Mouse (Mus musculus): ENCODE measurements around the gene Fbxl8. TPM values are rescaled to one million over a fixed set of nuclear protein-coding genes. Genes with fewer than 3 reads are reported as not detected.

Fbxl8 gene
- polyA plus RNA-seq, 1 experiment = 10.5 TPM

GRCm38 (mm10) chr8:105235206-105235605 lies 29.2 kb upstream of the Fbxl8 start:
- TF ChIP-seq REST (IDR thresholded peaks at IDR 0.05; ENCODE audit: insufficient read depth, insufficient read length) (no peak), SRF (IDR thresholded peaks at IDR 0.05; ENCODE audit: control insufficient read depth, insufficient read length, low read depth) (no peak), TCF3 (IDR thresholded peaks at IDR 0.05; ENCODE audit: insufficient read length, low read depth) (no peak), TCF12 (IDR thresholded peaks at IDR 0.05; ENCODE audit: insufficient read depth, poor library complexity, severe bottlenecking) (no peak), MAX (IDR thresholded peaks at IDR 0.05; ENCODE audit: low read depth) (no peak), CEBPB (IDR thresholded peaks at IDR 0.05; ENCODE audit: insufficient read depth, poor library complexity, severe bottlenecking) (no peak), POLR2A (IDR thresholded peaks at IDR 0.05; ENCODE audit: insufficient read length, low read depth) (no peak), POLR2AphosphoS2 (IDR thresholded peaks at IDR 0.05; ENCODE audit: insufficient read length, low read depth) (no peak), MYOD1 (IDR thresholded peaks at IDR 0.05; ENCODE audit: control insufficient read depth in 1 of 3, insufficient read length in 2 of 3, low read depth in 2 of 3) (no peak), USF1 (IDR thresholded peaks at IDR 0.05; ENCODE audit: low read depth) (no peak), MYOG (IDR thresholded peaks at IDR 0.05; ENCODE audit: control insufficient read depth in 1 of 3, insufficient read depth in 1 of 3, insufficient read length in 2 of 3, low read depth in 2 of 3) (no peak), E2F4 (IDR thresholded peaks at IDR 0.05; ENCODE audit: insufficient read depth) (no peak)

DNA sequence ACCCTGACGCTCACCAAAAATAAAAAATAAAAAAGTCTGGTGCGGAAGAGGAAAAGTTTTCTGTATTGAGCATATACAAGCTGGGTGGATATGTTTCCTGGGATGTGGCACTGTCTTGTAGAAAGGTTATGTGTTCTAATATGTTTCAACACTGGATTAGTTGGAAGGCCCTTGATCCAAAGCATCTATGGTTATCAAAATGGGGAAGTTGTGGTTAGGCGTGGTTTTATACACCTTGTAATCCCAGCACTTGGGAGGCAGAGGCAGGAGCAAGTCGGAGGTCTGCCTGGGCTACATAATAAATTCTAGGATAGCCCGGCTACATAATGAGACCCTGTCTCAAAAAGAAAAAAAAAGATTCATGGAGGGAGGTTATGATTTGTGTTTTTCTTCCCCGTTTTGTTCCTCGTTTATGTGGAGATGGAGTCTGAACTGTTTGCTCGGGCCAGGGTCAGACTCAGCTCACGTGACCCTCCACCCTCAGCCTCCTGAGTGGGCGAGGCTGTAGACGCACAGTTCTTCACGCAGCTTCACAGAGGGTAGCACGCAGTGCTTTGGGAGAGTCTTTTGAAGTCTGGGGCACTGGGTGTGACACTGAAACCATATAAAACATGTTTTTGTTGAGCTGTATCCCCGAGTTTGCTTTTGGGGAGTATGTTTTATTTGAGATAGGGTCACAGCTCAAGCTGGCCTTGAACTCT lies 26.9 kb upstream of the Fbxl8 start:
- Histone ChIP-seq H3K79me2 (ENCODE audit: control insufficient read depth, insufficient read depth) (no peaks in the 10 kb centered on the region), H3K4me2 (ENCODE audit: low read depth) (no peak overlapping the region), H3K4me3 (no peak overlapping the region), H3K27me3 (ENCODE audit: control insufficient read depth, insufficient read depth, insufficient read length) (no peaks in the 10 kb centered on the region), H3ac (ENCODE audit: control insufficient read depth, insufficient read length) (no peak overlapping the region), H3K36me3 (ENCODE audit: control insufficient read depth, insufficient read depth) (peaks cover 19% of the 10 kb centered on the region)
- TF ChIP-seq TCF3 (IDR thresholded peaks at IDR 0.05; ENCODE audit: insufficient read length, low read depth) = no peak
- TF ChIP-seq SRF (IDR thresholded peaks at IDR 0.05; ENCODE audit: control insufficient read depth, insufficient read length, low read depth) = no peak
- TF ChIP-seq POLR2A (IDR thresholded peaks at IDR 0.05; ENCODE audit: insufficient read length, low read depth) = no peak
- TF ChIP-seq TCF12 (IDR thresholded peaks at IDR 0.05; ENCODE audit: insufficient read depth, poor library complexity, severe bottlenecking) = no peak
- TF ChIP-seq MYOD1 (IDR thresholded peaks at IDR 0.05; ENCODE audit: control insufficient read depth in 1 of 3, insufficient read length in 2 of 3, low read depth in 2 of 3) = no peak
- no peak for TF ChIP-seq USF1 (IDR thresholded peaks at IDR 0.05; ENCODE audit: low read depth)
- TF ChIP-seq POLR2AphosphoS2 (IDR thresholded peaks at IDR 0.05; ENCODE audit: insufficient read length, low read depth) = no peak
- no peak for TF ChIP-seq MAX (IDR thresholded peaks at IDR 0.05; ENCODE audit: low read depth)
- no peak for TF ChIP-seq MYOG (IDR thresholded peaks at IDR 0.05; ENCODE audit: control insufficient read depth in 1 of 3, insufficient read depth in 1 of 3, insufficient read length in 2 of 3, low read depth in 2 of 3)
- TF ChIP-seq E2F4 (IDR thresholded peaks at IDR 0.05; ENCODE audit: insufficient read depth) = no peak
- TF ChIP-seq CEBPB (IDR thresholded peaks at IDR 0.05; ENCODE audit: insufficient read depth, poor library complexity, severe bottlenecking) = no peak
- TF ChIP-seq REST (IDR thresholded peaks at IDR 0.05; ENCODE audit: insufficient read depth, insufficient read length) = no peak

More at GRCm38 (mm10) chr8:105235206-105235605, 29.2 kb upstream of the Fbxl8 start:
- peaks cover 11% of the 10 kb centered on the region for H3K36me3 ChIP-seq (ENCODE audit: control insufficient read depth, insufficient read depth)
- H3ac ChIP-seq (ENCODE audit: control insufficient read depth, insufficient read length) = no peak overlapping the region
- no peaks in the 10 kb centered on the region for H3K27me3 ChIP-seq (ENCODE audit: control insufficient read depth, insufficient read depth, insufficient read length)
- no peak overlapping the region for H3K4me2 ChIP-seq (ENCODE audit: low read depth)
- H3K4me3 ChIP-seq = no peak overlapping the region
- H3K79me2 ChIP-seq (ENCODE audit: control insufficient read depth, insufficient read depth) = peaks cover under 1% of the 10 kb centered on the region

GRCm38 (mm10) chr8:105241016-105241415 lies 23.4 kb upstream of the Fbxl8 start:
- no peak for TF ChIP-seq POLR2AphosphoS2 (IDR thresholded peaks at IDR 0.05; ENCODE audit: insufficient read length, low read depth)
- TF ChIP-seq REST (IDR thresholded peaks at IDR 0.05; ENCODE audit: insufficient read depth, insufficient read length) = no peak
- no peak for TF ChIP-seq CEBPB (IDR thresholded peaks at IDR 0.05; ENCODE audit: insufficient read depth, poor library complexity, severe bottlenecking)
- no peak for TF ChIP-seq POLR2A (IDR thresholded peaks at IDR 0.05; ENCODE audit: insufficient read length, low read depth)
- TF ChIP-seq USF1 (IDR thresholded peaks at IDR 0.05; ENCODE audit: low read depth) = no peak
- TF ChIP-seq MYOG (IDR thresholded peaks at IDR 0.05; ENCODE audit: control insufficient read depth in 1 of 3, insufficient read depth in 1 of 3, insufficient read length in 2 of 3, low read depth in 2 of 3) = no peak
- no peak for TF ChIP-seq TCF12 (IDR thresholded peaks at IDR 0.05; ENCODE audit: insufficient read depth, poor library complexity, severe bottlenecking)
- no peak for TF ChIP-seq MAX (IDR thresholded peaks at IDR 0.05; ENCODE audit: low read depth)
- TF ChIP-seq SRF (IDR thresholded peaks at IDR 0.05; ENCODE audit: control insufficient read depth, insufficient read length, low read depth) = no peak
- TF ChIP-seq MYOD1 (IDR thresholded peaks at IDR 0.05; ENCODE audit: control insufficient read depth in 1 of 3, insufficient read length in 2 of 3, low read depth in 2 of 3) = no peak
- TF ChIP-seq E2F4 (IDR thresholded peaks at IDR 0.05; ENCODE audit: insufficient read depth) = no peak
- TF ChIP-seq TCF3 (IDR thresholded peaks at IDR 0.05; ENCODE audit: insufficient read length, low read depth) = no peak
- Histone ChIP-seq H3ac (ENCODE audit: control insufficient read depth, insufficient read length) (no peak overlapping the region), H3K27me3 (ENCODE audit: control insufficient read depth, insufficient read depth, insufficient read length) (no peaks in the 10 kb centered on the region), H3K36me3 (ENCODE audit: control insufficient read depth, insufficient read depth) (peaks cover 23% of the 10 kb centered on the region), H3K4me3 (no peak overlapping the region), H3K4me2 (ENCODE audit: low read depth) (no peak overlapping the region), H3K79me2 (ENCODE audit: control insufficient read depth, insufficient read depth) (no peaks in the 10 kb centered on the region)

DNA sequence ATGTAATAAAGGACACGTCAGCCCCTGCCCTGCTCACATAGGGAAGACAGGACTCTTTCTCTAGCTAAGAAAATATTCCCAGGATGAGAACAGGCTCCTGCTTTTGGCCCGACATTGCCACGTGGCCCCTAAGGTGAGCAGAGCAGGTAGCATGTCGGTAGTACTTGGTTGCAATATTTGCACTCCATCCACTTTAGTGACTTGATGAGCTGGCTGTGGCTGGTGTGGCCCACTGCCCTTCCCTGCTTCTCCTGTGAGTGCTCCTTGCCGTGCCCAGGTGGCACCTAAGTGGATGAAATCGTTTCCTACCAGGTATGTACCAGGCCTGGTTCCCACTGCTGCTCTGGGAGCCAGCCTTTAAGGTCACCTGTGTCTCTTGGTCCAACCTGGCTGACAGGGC lies 12.5 kb upstream of the Fbxl8 start:
- TF ChIP-seq MYOD1 (IDR thresholded peaks at IDR 0.05; ENCODE audit: control insufficient read depth in 1 of 3, insufficient read length in 2 of 3, low read depth in 2 of 3) = no peak
- no peak for TF ChIP-seq REST (IDR thresholded peaks at IDR 0.05; ENCODE audit: insufficient read depth, insufficient read length)
- no peak for TF ChIP-seq USF1 (IDR thresholded peaks at IDR 0.05; ENCODE audit: low read depth)
- TF ChIP-seq POLR2A (IDR thresholded peaks at IDR 0.05; ENCODE audit: insufficient read length, low read depth) = no peak
- no peak for TF ChIP-seq MAX (IDR thresholded peaks at IDR 0.05; ENCODE audit: low read depth)
- no peak for TF ChIP-seq TCF3 (IDR thresholded peaks at IDR 0.05; ENCODE audit: insufficient read length, low read depth)
- no peak for TF ChIP-seq SRF (IDR thresholded peaks at IDR 0.05; ENCODE audit: control insufficient read depth, insufficient read length, low read depth)
- TF ChIP-seq TCF12 (IDR thresholded peaks at IDR 0.05; ENCODE audit: insufficient read depth, poor library complexity, severe bottlenecking) = no peak
- no peak for TF ChIP-seq MYOG (IDR thresholded peaks at IDR 0.05; ENCODE audit: control insufficient read depth in 1 of 3, insufficient read depth in 1 of 3, insufficient read length in 2 of 3, low read depth in 2 of 3)
- no peak for TF ChIP-seq POLR2AphosphoS2 (IDR thresholded peaks at IDR 0.05; ENCODE audit: insufficient read length, low read depth)
- no peak for TF ChIP-seq E2F4 (IDR thresholded peaks at IDR 0.05; ENCODE audit: insufficient read depth)
- no peak overlapping the region for H3K4me2 ChIP-seq (ENCODE audit: low read depth)
- peaks cover 20% of the 10 kb centered on the region for H3K36me3 ChIP-seq (ENCODE audit: control insufficient read depth, insufficient read depth)
- no peak overlapping the region for H3ac ChIP-seq (ENCODE audit: control insufficient read depth, insufficient read length)
- no peaks in the 10 kb centered on the region for H3K27me3 ChIP-seq (ENCODE audit: control insufficient read depth, insufficient read depth, insufficient read length)
- H3K79me2 ChIP-seq (ENCODE audit: control insufficient read depth, insufficient read depth) = no peaks in the 10 kb centered on the region
- H3K4me3 ChIP-seq = no peak overlapping the region

Measured in myocyte (in vitro differentiated cells).